ENCODE assay signal across 21 mouse cellular contexts in the genomic region with DNA sequence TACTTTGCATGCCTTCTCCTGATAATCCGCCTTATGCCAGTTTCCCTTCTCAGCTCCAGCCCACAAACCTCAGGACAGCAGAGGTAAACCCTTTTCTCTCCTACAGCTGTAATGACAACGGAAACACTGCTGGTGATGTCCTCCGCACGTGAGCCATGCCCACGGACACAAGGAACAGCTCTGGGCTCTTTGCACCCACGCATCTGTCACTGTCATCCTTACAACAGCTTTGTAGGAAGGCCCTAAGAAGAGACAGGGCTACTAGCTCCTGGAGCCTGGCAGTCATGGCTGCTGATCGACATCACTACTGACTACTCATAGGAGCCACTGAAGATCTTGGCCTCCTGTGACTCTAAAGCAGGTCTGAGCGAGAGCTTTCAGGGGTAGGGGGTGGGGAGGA. TPM values are rescaled to one million over a fixed set of nuclear protein-coding genes. Genes with fewer than 3 reads are reported as not detected.
"Had no signal": no experiment of that assay in that cellular context is flagged by ENCODE, and none has a peak within 500 bp of the region (broad histone marks: within the 10 kb centered on the region; RNA-seq: fewer than 3 reads in every experiment).

No protein-coding gene starts in this region.

- H3K27me3 ChIP-seq: liver, embryonic 15.5 days; lung, embryonic 15.5 days; midbrain, embryonic 12.5 days; midbrain, embryonic 15.5 days; neural tube, embryonic 12.5 days; stomach, embryonic 15.5 days had no signal

- DNase-seq: liver, postnatal 0 days; lung, adult 2 months; lung, postnatal 14 days; lung, postnatal 36 days; thymus, adult 18-20 months; thymus, postnatal 14 days; thymus, postnatal 36 days had no signal

- H3K4me2 ChIP-seq: liver, embryonic 15.5 days; lung, embryonic 15.5 days; midbrain, embryonic 12.5 days; midbrain, embryonic 15.5 days; neural tube, embryonic 12.5 days; stomach, embryonic 15.5 days had no signal

- H3K36me3 ChIP-seq: liver, embryonic 15.5 days; lung, embryonic 15.5 days; midbrain, embryonic 12.5 days; midbrain, embryonic 15.5 days; neural tube, embryonic 12.5 days; stomach, embryonic 15.5 days had no signal

- H3K9me3 ChIP-seq: liver, embryonic 15.5 days; lung, embryonic 15.5 days; midbrain, embryonic 12.5 days; midbrain, embryonic 15.5 days; neural tube, embryonic 12.5 days; stomach, embryonic 15.5 days had no signal

- H3K4me1 ChIP-seq: liver, embryonic 15.5 days; lung, embryonic 15.5 days; midbrain, embryonic 12.5 days; midbrain, embryonic 15.5 days; neural tube, embryonic 12.5 days; stomach, embryonic 15.5 days had no signal

- ATAC-seq: liver, postnatal 0 days; lung, postnatal 0 days; midbrain, embryonic 15.5 days had no signal

- H3K9ac ChIP-seq: liver, embryonic 15.5 days; liver, postnatal 0 days; lung, embryonic 15.5 days; midbrain, embryonic 12.5 days; midbrain, embryonic 15.5 days; neural tube, embryonic 12.5 days; stomach, embryonic 15.5 days had no signal

- H3K4me3 ChIP-seq: liver, embryonic 15.5 days; lung, embryonic 15.5 days; megakaryocyte, embryonic 14.5 days; midbrain, embryonic 12.5 days; midbrain, embryonic 15.5 days; neural tube, embryonic 12.5 days; stomach, embryonic 15.5 days had no signal

- H3K27ac ChIP-seq: liver, embryonic 15.5 days; lung, embryonic 15.5 days; macrophage; midbrain, embryonic 12.5 days; midbrain, embryonic 15.5 days; neural tube, embryonic 12.5 days; stomach, embryonic 15.5 days; stomach, postnatal 0 days had no signal

RNA-seq across cellular contexts. Expression of gene Mycbpap, which starts 11.6 kb away (rescaled TPM):
- total RNA-seq: monocyte, adult 5-6 weeks; neutrophil, adult 5-6 weeks had no signal
- polyA plus RNA-seq: liver, embryonic 15.5 days had no signal

RNA-seq across cellular contexts. Expression of gene Chad, which starts 31.7 kb away (rescaled TPM):
- total RNA-seq: megakaryocyte progenitor cell, adult 5-6 weeks; monocyte, adult 5-6 weeks had no signal
- polyA plus RNA-seq: macrophage had no signal

RNA-seq across cellular contexts. Expression of gene Epn3, which starts 33.4 kb away (rescaled TPM):
- total RNA-seq: megakaryocyte progenitor cell, adult 5-6 weeks; monocyte, adult 5-6 weeks had no signal
- polyA plus RNA-seq: macrophage had no signal

RNA-seq across cellular contexts. Expression of gene Spata20, which starts 47.2 kb away (rescaled TPM):
- total RNA-seq: megakaryocyte progenitor cell, adult 5-6 weeks; neutrophil, adult 5-6 weeks had no signal
- polyA plus RNA-seq: liver, embryonic 15.5 days; liver, postnatal 0 days; macrophage; neural tube, embryonic 12.5 days; spleen, adult 2 months had no signal
